ENCODE assay signal across 7 mouse cellular contexts in the genomic region with DNA sequence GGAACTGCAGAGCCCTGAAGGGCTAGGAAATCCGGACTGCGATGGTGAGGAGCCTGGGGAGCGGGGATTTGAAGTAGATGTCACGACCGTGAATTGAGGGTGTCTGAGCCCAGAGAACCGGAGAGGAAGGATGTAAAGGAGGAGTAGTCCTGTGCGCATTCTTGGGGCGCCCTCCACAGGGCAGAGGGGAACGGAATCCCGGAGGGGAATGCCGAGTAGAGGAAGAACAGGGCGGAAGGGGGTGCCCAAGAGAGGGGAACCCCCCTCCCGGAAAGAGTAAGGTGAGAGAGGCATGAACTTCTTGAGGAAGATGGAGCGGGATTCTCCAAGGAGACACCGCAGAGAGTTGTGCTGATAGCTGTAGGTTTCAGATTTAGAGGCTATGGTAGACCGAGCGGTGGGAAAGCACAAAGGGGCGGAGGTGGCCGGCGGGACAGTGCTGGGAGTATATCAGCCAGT. TPM values are rescaled to one million over a fixed set of nuclear protein-coding genes. Genes with fewer than 3 reads are reported as not detected.
DNase-seq lines count a peak whose midpoint lies in the region; ATAC-seq lines count a peak whose summit lies in the region.

No protein-coding gene starts in this region.

- peak overlapping the region; percentile 66 for H3K9ac ChIP-seq in embryonic facial prominence, embryonic 12.5 days
- peak overlapping the region; percentile 70 for H3K9ac ChIP-seq in heart, embryonic 11.5 days (ENCODE audit: low read depth, low read length)
- H3K9ac ChIP-seq in kidney, embryonic 15.5 days: peak overlapping the region; percentile 58
- H3K9ac ChIP-seq in limb, embryonic 15.5 days: peak overlapping the region; percentile 62
- H3K9ac ChIP-seq in midbrain, embryonic 16.5 days (ENCODE audit: low read depth, low read length): peak overlapping the region; percentile 79

- peak; percentile 78 for ATAC-seq in embryonic facial prominence, embryonic 12.5 days (ENCODE audit: insufficient number of reproducible peaks, insufficient read depth, low FRiP score, low TSS enrichment)
- ATAC-seq in heart, embryonic 11.5 days (replicated peaks; ENCODE audit: insufficient number of reproducible peaks, low FRiP score, low TSS enrichment): peak; percentile 73; the same call in 1 of the 2 replicates
- ATAC-seq in kidney, embryonic 15.5 days (replicated peaks; ENCODE audit: low FRiP score): peak; percentile 78
- peak; percentile 67; the same call in 1 of the 2 replicates for ATAC-seq in limb, embryonic 15.5 days (ENCODE audit: insufficient number of reproducible peaks, low FRiP score, low TSS enrichment, low read depth)
- peak; percentile 85 for ATAC-seq in midbrain, embryonic 16.5 days

- H3K27ac ChIP-seq in embryonic facial prominence, embryonic 12.5 days: peak overlapping the region; percentile 84
- H3K27ac ChIP-seq in heart, embryonic 11.5 days (ENCODE audit: low read depth, low read length): no peak overlapping the region; the same call in 1 of the 2 replicates
- peak overlapping the region; percentile 74 for H3K27ac ChIP-seq in kidney, embryonic 15.5 days
- peak overlapping the region; percentile 85 for H3K27ac ChIP-seq in limb, embryonic 15.5 days
- H3K27ac ChIP-seq in midbrain, embryonic 16.5 days (ENCODE audit: low read length): peak overlapping the region; percentile 85

- no peaks in the 10 kb centered on the region for H3K27me3 ChIP-seq in embryonic facial prominence, embryonic 12.5 days
- H3K27me3 ChIP-seq in heart, embryonic 11.5 days (ENCODE audit: control insufficient read depth, insufficient read depth, low read length): no peaks in the 10 kb centered on the region
- no peaks in the 10 kb centered on the region for H3K27me3 ChIP-seq in kidney, embryonic 15.5 days
- no peaks in the 10 kb centered on the region for H3K27me3 ChIP-seq in limb, embryonic 15.5 days
- H3K27me3 ChIP-seq in midbrain, embryonic 16.5 days (ENCODE audit: control insufficient read depth, insufficient read depth, low read depth, low read length): no peaks in the 10 kb centered on the region

- peak; percentile 86 to 89 for DNase-seq in adrenal gland, postnatal 36 days
- DNase-seq in spleen, postnatal 10 days (ENCODE audit: low spot score in 2 of 2): peak; percentile 18 to 43

- WGBS in embryonic facial prominence, embryonic 12.5 days: 1% methylated on average over 20 of the region's 20 CpGs
- WGBS in heart, embryonic 11.5 days (ENCODE audit: insufficient replicate concordance): under 1% methylated on average over 20 of the region's 20 CpGs
- WGBS in kidney, embryonic 15.5 days: under 1% methylated on average over 20 of the region's 20 CpGs
- WGBS in limb, embryonic 15.5 days: 1% methylated on average over 20 of the region's 20 CpGs
- WGBS in midbrain, embryonic 16.5 days: under 1% methylated on average over 20 of the region's 20 CpGs

- peaks cover 8% of the 10 kb centered on the region; the same call in 1 of the 2 replicates for H3K4me1 ChIP-seq in embryonic facial prominence, embryonic 12.5 days
- no peaks in the 10 kb centered on the region for H3K4me1 ChIP-seq in heart, embryonic 11.5 days (ENCODE audit: control insufficient read depth, insufficient read depth, low read length)
- peaks cover 7% of the 10 kb centered on the region; the same call in 1 of the 2 replicates for H3K4me1 ChIP-seq in kidney, embryonic 15.5 days
- peaks cover 11% of the 10 kb centered on the region for H3K4me1 ChIP-seq in limb, embryonic 15.5 days
- peaks cover 9% of the 10 kb centered on the region; the same call in 1 of the 2 replicates for H3K4me1 ChIP-seq in midbrain, embryonic 16.5 days (ENCODE audit: control insufficient read depth, insufficient read depth, low read length)

- no peaks in the 10 kb centered on the region for H3K36me3 ChIP-seq in embryonic facial prominence, embryonic 12.5 days
- no peaks in the 10 kb centered on the region for H3K36me3 ChIP-seq in heart, embryonic 11.5 days (ENCODE audit: control insufficient read depth, insufficient read depth, low read length)
- H3K36me3 ChIP-seq in kidney, embryonic 15.5 days: no peaks in the 10 kb centered on the region
- H3K36me3 ChIP-seq in limb, embryonic 15.5 days: no peaks in the 10 kb centered on the region
- no peaks in the 10 kb centered on the region for H3K36me3 ChIP-seq in midbrain, embryonic 16.5 days (ENCODE audit: control insufficient read depth, insufficient read depth, low read length)

- H3K4me2 ChIP-seq in embryonic facial prominence, embryonic 12.5 days (replicated peaks): peak overlapping the region; percentile 83
- H3K4me2 ChIP-seq in heart, embryonic 11.5 days: peak overlapping the region; percentile 85
- H3K4me2 ChIP-seq in kidney, embryonic 15.5 days: peak overlapping the region; percentile 90
- peak overlapping the region; percentile 89 for H3K4me2 ChIP-seq in limb, embryonic 15.5 days
- peak overlapping the region; percentile 63 for H3K4me2 ChIP-seq in midbrain, embryonic 16.5 days (ENCODE audit: low read length)

- H3K9me3 ChIP-seq in embryonic facial prominence, embryonic 12.5 days: no peaks in the 10 kb centered on the region
- no peaks in the 10 kb centered on the region for H3K9me3 ChIP-seq in heart, embryonic 11.5 days (replicated peaks; ENCODE audit: control insufficient read depth, low read length)
- H3K9me3 ChIP-seq in kidney, embryonic 15.5 days (replicated peaks): no peaks in the 10 kb centered on the region
- H3K9me3 ChIP-seq in limb, embryonic 15.5 days: no peaks in the 10 kb centered on the region
- no peaks in the 10 kb centered on the region for H3K9me3 ChIP-seq in midbrain, embryonic 16.5 days (replicated peaks; ENCODE audit: control insufficient read depth, low read length, poor library complexity, severe bottlenecking)

- peak overlapping the region; percentile 70 for H3K4me3 ChIP-seq in embryonic facial prominence, embryonic 12.5 days
- H3K4me3 ChIP-seq in heart, embryonic 11.5 days (ENCODE audit: low read depth, low read length): peak overlapping the region; percentile 71
- H3K4me3 ChIP-seq in kidney, embryonic 15.5 days (replicated peaks): peak overlapping the region; percentile 69
- peak overlapping the region; percentile 69 for H3K4me3 ChIP-seq in limb, embryonic 15.5 days
- H3K4me3 ChIP-seq in midbrain, embryonic 16.5 days (ENCODE audit: low read depth, low read length): peak overlapping the region; percentile 73

RNA-seq across cellular contexts. Expression of a gene that starts 0.6 kb away (rescaled TPM):
- 10 to 100 TPM; 45.1 to 62.9 TPM for total RNA-seq in adrenal gland, postnatal 36 days (2021)
- 8.1 and 9.1 TPM in 2 replicates for polyA plus RNA-seq in embryonic facial prominence, embryonic 12.5 days (2016; fragmentation: Nextera tagmentation; extraction: Ambion mirVana)
- polyA plus RNA-seq in heart, embryonic 11.5 days (2014; fragmentation: Nextera tagmentation; extraction: Ambion mirVana): 3.0 and 4.8 TPM in 2 replicates
- 3.9 and 4.3 TPM in 2 replicates for polyA plus RNA-seq in kidney, embryonic 15.5 days (2015; fragmentation: Nextera tagmentation; extraction: Ambion mirVana)
- 5.7 and 6.0 TPM in 2 replicates for polyA plus RNA-seq in limb, embryonic 15.5 days (2015; fragmentation: Nextera tagmentation; extraction: Ambion mirVana)
- 33.7 and 34.1 TPM in 2 replicates for polyA plus RNA-seq in midbrain, embryonic 16.5 days (2015; fragmentation: Nextera tagmentation; extraction: Ambion mirVana)
